Mouse (Mus musculus): ENCODE results near the gene Zan. TPM values are rescaled to one million over a fixed set of nuclear protein-coding genes. Genes with fewer than 3 reads are reported as not detected.

Gene Zan
- total RNA-seq (2021): under 1 TPM in 1 of 2 experiments, not detected in 1; 0.10 TPM

GRCm38 (mm10) chr5:137476964-137477363 lies at the start of gene Zan:
TSS of gene Zan (minus strand) at chr5:137477064.
- no peak for DNase-seq
- intact Hi-C loops (cut with DNase I): no loop called here

DNA sequence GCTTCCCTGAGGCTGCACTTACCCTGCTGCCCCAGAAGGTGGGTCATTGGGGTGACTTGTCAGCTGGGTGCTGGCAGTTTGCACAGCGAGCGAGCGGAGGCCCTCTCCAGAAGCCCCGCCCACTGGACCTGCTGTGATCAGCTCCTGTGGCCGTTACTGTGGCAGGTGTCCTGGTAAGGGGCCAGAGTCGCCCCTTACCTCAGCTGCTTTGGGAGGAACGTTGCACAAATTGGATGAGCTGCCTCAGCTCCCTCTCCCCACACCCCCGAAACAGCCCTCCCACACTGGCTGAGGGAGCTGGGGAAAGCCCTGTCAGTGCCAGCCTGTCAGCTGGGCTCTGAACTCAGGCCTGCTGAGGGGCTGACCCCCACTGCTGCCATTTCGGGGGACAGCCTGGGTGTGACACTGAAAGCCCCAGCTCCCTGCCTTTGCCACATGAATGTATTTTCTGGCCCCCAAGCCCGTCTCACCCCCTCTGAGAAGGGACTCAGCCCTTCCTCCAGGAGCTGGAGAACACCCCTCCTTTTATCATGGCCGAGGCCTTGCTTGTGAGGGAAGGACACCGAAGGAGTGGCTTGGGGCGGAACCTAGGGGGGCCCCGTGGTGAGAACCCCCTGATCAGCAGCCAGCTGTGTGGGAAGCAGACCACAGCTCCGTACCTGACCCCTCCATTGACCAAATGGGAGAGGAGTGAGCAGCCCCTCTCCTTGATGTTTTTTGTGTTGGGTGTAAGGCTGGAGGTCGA lies 49.5 kb upstream of the Zan start:
- DNase-seq: peak in 1 of 2 experiments; percentile 60
- intact Hi-C loops (cut with DNase I): no loop called here

GRCm38 (mm10) chr5:137525511-137525910 lies 48.6 kb upstream of the Zan start:
- intact Hi-C loops (cut with DNase I): no loop called here
- no peak for DNase-seq

- intact Hi-C loops (cut with DNase I): no loop called here
- DNase-seq: no peak
These were observed 47.8 kb upstream of the Zan start for GRCm38 (mm10) chr5:137524671-137525070.

DNA sequence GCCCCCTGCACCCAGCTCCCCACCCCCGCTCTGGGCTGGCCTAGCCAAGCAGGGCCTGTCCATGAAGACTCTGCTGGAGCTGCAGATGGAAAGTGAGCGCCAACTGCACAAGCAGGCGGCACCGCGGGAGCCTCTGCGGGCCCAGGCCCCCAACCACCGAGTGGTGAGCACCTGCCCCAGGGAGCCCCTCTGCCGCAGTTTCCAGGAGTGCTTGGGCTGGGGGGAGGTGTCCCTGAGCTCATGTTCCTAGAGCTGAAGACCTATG lies 47.3 kb upstream of the Zan start:
- intact Hi-C loops (cut with DNase I): no loop called here
- no peak for DNase-seq

DNA sequence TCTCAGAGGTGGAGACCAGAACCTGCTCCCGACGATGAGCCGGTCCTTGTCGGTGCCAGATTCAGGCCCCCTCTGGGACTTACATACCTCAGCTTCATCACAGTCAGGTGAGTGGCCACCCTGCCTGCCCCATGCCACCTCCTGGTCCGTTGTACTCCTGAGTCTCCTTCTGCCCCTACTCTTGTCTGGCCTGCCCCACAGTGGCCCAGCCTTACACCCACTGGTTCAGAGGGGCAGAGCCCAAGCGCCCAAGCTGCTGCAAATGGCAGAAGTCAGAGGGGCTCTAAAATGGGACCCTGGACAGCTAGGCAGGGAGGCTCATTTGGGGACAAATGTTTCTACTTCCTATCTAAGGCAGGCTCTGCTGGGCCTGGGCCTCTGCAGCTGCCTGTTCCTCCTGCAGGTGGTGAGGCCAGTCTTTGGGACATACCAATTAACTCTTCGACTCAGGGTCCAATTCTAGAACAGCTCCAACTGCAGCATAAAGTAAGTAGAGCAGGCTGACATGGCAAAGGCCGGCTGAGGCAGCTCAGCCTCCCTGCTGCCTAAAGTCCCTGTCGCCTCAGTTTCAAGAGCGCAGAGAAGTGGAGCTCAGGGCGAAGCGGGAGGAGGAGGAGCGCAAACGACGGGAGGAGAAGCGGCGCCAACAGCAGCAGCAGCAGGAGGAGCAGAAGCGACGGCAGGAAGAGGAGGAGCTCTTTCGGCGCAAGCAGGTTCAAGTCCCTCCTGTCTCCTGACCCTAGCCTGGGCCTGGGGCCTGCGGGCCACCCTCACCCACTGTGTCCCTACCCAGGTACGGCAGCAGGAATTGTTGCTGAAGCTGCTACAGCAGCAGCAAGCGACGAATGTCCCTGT lies 46.8 kb upstream of the Zan start:
- intact Hi-C loops (cut with DNase I): no loop called here
- no peak for DNase-seq

- no peak for DNase-seq
- intact Hi-C loops (cut with DNase I): no loop called here
These were observed 45.8 kb upstream of the Zan start for GRCm38 (mm10) chr5:137522711-137523110.

- no peak for DNase-seq
- intact Hi-C loops (cut with DNase I): no loop called here
These were observed 45.0 kb upstream of the Zan start for GRCm38 (mm10) chr5:137521861-137522260.

GRCm38 (mm10) chr5:137519691-137520550 lies 43.1 kb upstream of the Zan start:
- intact Hi-C loops (cut with DNase I): no loop called here
- no peak for DNase-seq

DNA sequence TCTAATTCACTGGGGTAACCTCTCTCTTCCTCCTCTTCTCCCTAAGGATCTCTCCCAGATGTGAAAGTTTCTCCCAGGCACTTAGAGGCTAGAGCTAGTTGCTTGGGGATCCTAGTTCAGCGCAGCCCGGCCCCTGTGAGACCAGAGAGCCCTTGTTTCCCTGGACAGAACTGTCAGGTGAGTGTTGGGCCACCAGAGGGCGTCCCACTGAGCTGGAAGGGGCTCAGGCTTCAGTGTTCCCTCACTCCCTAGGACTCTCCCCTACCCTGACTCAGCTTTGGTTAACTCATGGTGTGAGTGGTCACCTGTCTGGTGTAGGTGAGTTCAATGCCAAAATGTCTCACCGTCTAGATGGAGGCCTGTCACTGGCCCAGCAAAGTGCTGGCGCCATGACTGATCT lies 41.6 kb upstream of the Zan start, which contains the start of gene Gigyf1:
TSS of gene Gigyf1 (plus strand) at position 113 of the 400 bp plus-strand sequence.
- intact Hi-C loops (cut with DNase I): no loop called here
- no peak for DNase-seq

GRCm38 (mm10) chr5:137514811-137515210 lies 37.9 kb upstream of the Zan start:
- DNase-seq: no peak
- intact Hi-C loops (cut with DNase I): no loop called here

DNA sequence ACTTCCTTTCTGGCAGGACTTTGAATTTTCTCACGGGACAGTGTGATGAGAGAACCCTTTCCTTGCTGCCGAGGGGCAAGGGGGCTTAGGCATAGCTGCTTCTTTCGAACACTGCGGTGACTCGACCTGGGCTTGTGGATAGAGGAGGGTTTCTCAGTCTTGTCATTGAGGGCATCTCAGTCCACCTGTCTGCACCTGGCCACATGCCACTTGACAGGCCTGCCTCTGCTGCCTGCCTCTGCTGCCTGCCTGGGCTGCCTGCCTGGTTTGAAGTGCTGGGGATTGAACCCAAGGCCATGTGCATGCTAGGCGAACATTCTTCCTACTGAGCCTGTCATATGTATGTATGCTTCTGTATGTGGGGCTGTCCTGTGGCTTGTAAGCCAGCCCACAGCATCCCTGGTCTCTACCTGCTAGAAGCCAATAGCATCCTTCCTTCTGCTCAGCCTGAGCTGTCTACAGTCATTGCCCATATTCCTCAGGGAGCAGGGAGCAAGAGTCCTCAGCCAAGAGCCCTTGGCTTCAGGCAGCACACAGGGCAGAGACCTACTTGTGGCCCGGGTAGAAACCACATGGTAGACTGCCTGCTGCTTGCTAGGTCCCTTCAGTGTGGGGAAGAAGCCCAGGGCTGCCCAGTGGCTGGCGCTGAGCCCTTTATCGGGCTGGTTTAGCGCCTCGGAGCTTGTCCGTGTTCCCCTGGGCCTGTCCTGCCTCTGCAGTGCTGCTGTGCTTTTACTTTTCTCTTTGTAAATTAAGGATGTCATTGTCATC lies 37.3 kb upstream of the Zan start:
- DNase-seq: no peak
- intact Hi-C loops (cut with DNase I): loop anchor here (1.0 kb wide), 1 partner anchor 137 kb away; no protein-coding TSS in a partner anchor

GRCm38 (mm10) chr5:137512847-137513794 lies 36.3 kb upstream of the Zan start:
- peak in 1 of 2 experiments; percentile 62 for DNase-seq
- intact Hi-C loops (cut with DNase I): loop anchor here (1.0 kb wide), 1 partner anchor 138 kb away; no protein-coding TSS in a partner anchor

DNA sequence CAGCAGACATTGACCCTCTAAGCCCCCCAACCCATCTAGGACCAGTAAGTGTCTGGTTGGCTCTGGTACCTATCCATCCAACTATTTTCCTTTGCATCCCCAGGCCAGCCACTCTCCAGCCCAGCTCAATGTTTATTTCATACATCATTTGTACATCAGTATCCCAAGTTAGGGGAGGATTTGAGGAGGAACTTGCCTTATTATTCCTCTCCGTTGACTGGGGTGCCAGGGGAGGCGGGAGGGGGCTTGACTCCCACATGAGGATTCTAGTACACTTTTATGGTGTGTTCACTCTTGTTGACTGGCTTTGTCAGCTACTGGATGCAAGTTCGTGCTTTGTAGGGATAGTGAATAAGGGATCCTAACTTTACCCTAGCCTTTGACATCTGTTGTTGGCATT lies 34.8 kb upstream of the Zan start:
- intact Hi-C loops (cut with DNase I): no loop called here
- DNase-seq: no peak

DNA sequence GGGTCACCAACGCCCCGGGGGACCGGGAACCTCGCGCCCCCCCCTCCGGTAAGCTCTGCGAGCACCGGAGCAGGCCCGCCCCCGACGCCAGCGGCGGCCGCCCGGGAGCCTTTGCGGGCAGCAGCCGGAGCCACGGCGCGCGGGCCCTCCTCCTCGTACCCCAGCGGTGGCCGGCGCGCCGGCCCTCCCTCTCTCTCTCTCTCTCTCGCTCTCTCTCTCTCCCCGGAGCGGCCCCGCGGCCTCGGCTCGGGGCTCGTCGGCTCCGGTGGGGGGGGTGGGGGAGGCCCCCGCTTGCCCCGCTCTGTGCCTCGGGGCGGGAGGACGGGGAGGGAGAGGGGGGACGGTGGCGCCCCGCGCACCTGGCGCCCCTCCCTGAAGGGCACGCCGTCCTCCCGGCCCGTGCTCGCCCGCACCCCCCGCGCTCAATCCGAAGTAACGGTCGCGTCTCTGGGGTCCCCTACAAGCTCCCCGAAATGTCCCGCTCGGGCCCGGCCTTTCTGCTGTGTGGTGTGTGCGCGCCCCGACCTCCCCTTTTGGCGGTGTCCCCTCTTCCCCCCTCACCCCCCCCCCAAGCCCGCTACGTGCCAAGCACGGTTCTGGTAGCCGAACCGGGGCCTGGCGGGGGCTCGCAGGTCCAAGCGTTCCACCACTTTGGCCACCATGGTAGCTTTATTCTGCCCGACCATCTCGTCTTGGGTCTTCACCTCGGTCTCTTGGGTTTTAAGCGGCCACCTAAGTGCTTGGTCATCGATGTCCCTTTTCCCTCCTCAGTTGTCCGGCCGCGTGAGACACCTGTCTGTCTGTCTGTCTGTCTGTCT lies 33.9 kb upstream of the Zan start:
- intact Hi-C loops (cut with DNase I): no loop called here
- no peak for DNase-seq

- intact Hi-C loops (cut with DNase I): no loop called here
- DNase-seq: peak; percentile 87 to 89
These were observed 33.2 kb upstream of the Zan start for GRCm38 (mm10) chr5:137510014-137510501.

- intact Hi-C loops (cut with DNase I): loop anchor here (5.0 kb wide), 2 partner anchors 172 to 212 kb away; partner anchors contain the start of genes Slc12a9 and Ufsp1
- DNase-seq: no peak
These were observed 27.2 kb upstream of the Zan start for GRCm38 (mm10) chr5:137504041-137504440.

GRCm38 (mm10) chr5:137502667-137503110 lies 25.8 kb upstream of the Zan start:
- intact Hi-C loops (cut with DNase I): loop anchor here (5.0 kb wide), 2 partner anchors 170 to 210 kb away; partner anchors contain the start of genes Slc12a9 and Ufsp1
- DNase-seq: peak; percentile 92

Measured in heart, postnatal 10 days (tissue).